Mouse (Mus musculus) C2C12 (cell line): ENCODE measurements around the gene Pou3f3.

ENCODE experiments used
- CTCF ChIP-seq: IDR thresholded peaks from one replicate; pipeline ENCODE4 v1.5.1; 2011; ENCODE audit not compliant: control insufficient read depth, insufficient read depth, insufficient read length
- MAX ChIP-seq: IDR thresholded peaks from one replicate; pipeline ENCODE4 v1.6.1; 2011; ENCODE audit warnings: mild to moderate bottlenecking, control low read depth
- MYOG ChIP-seq: IDR thresholded peaks from one replicate; pipeline ENCODE4 v1.6.1; 2011; ENCODE audit not compliant: control insufficient read depth, insufficient read length; ENCODE audit errors: extremely low read depth

DNA sequence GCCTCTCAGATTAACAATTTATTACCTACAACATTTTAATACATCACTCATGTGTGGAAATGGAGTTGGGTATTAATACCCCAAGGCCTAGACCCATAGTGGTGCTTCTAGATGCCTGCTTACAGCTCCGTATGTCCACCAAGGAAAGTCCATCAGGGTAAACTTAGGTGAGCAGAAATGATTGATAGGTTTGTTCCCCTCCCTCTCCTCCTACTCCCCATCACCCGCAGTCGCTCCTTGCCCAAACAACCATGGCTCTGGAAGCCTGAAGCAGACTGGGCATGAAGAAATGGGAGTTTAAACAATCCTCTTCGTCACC is 46.6 kb downstream of the Pou3f3 start:
- TF ChIP-seq CTCF (no peak), MYOG (no peak), MAX (no peak)
